Mouse (Mus musculus) brain, adult 2 months (tissue): ENCODE data around the gene Tmem259.

ENCODE experiments used
- DNase-seq: peaks from one replicate; pipeline ENCODE4 v3.0.0; 2011; ENCODE audit warnings: low read depth, low spot score

Gene Tmem259

GRCm38 (mm10) chr10:79984195-79984816, at the start of gene Tmem259:
Gene Tmem259, minus strand, starts transcription at chr10:79984330.
- peak; percentile 94 for DNase-seq

GRCm38 (mm10) chr10:80032799-80033480, 48.8 kb upstream of the Tmem259 start:
- no peak for DNase-seq

- DNase-seq: no peak
Observed at GRCm38 (mm10) chr10:80030736-80031135, 46.6 kb upstream of the Tmem259 start.

GRCm38 (mm10) chr10:80030191-80030590, 46.1 kb upstream of the Tmem259 start:
- DNase-seq: no peak

GRCm38 (mm10) chr10:80028521-80028846, 44.4 kb upstream of the Tmem259 start:
- DNase-seq: no peak

GRCm38 (mm10) chr10:80027681-80028520, 43.8 kb upstream of the Tmem259 start:
- no peak for DNase-seq

GRCm38 (mm10) chr10:80025889-80026288, 41.8 kb upstream of the Tmem259 start:
- DNase-seq: no peak

GRCm38 (mm10) chr10:80025463-80025862, 41.3 kb upstream of the Tmem259 start:
- no peak for DNase-seq

GRCm38 (mm10) chr10:80025044-80025347, 40.9 kb upstream of the Tmem259 start:
- no peak for DNase-seq

- peak; percentile 24 for DNase-seq
Observed at GRCm38 (mm10) chr10:80024229-80025043, 40.3 kb upstream of the Tmem259 start.

GRCm38 (mm10) chr10:80023758-80024157, 39.6 kb upstream of the Tmem259 start:
- no peak for DNase-seq

- no peak for DNase-seq
Observed at GRCm38 (mm10) chr10:80022806-80023205, 38.7 kb upstream of the Tmem259 start.

GRCm38 (mm10) chr10:80022164-80022563, 38.0 kb upstream of the Tmem259 start:
- DNase-seq: no peak

GRCm38 (mm10) chr10:80021320-80021641, 37.2 kb upstream of the Tmem259 start:
- DNase-seq: no peak

- no peak for DNase-seq
Observed at GRCm38 (mm10) chr10:80020603-80021319, 36.6 kb upstream of the Tmem259 start.

GRCm38 (mm10) chr10:80020191-80020590, 36.1 kb upstream of the Tmem259 start:
- no peak for DNase-seq

- no peak for DNase-seq
Observed at GRCm38 (mm10) chr10:80019471-80020131, 35.5 kb upstream of the Tmem259 start.

GRCm38 (mm10) chr10:80018739-80019297, 34.7 kb upstream of the Tmem259 start:
- peak; percentile 40 for DNase-seq

GRCm38 (mm10) chr10:80017771-80018170, 33.6 kb upstream of the Tmem259 start:
- no peak for DNase-seq

- DNase-seq: peak; percentile 22
Observed at GRCm38 (mm10) chr10:80017361-80017760, 33.2 kb upstream of the Tmem259 start.

- no peak for DNase-seq
Observed at GRCm38 (mm10) chr10:80016931-80017330, 32.8 kb upstream of the Tmem259 start.
